Mouse (Mus musculus): ENCODE measurements around the gene Kdm2b. TPM values are rescaled to one million over a fixed set of nuclear protein-coding genes. Genes with fewer than 3 reads are reported as not detected.

Gene Kdm2b
- total RNA-seq, 1 experiment: 68.6 TPM

DNA sequence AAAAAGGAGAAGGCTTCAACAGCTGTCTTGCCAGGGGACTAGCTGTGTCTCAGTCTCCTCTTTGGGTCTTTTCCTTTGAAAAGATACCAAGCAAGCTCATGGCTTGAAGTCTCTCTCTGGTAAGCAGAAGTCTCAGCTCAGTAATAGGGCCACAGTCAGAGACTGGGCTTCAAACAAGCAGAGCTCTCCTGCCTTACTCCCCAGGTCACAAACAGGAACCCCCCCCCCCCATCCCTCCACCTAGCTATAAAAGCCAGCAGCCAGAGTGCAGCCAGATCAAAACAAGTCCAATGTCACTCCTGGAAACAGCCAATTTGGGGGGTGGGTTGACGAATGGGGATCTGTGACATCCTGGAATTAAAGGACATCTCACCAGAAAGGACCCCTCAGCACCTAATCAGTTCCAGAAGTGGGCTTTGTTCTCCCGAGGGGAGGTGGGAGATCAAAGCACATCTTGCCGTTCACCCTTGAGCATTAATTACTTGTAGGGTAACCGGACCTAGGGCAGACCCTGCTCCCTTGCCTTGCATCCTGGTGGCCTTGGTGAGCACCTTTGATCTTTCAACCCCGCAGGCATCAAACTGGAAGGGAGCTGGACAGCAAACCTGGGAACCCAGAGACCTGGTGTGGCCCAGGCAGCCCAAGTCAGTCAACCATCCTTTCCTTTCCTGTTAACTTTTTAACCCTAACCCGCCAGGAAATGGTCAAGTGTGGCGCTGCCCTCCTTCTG, 71.5 kb downstream of the Kdm2b start:
- H3K4me1 ChIP-seq (ENCODE audit: control insufficient read depth in 2 of 2, insufficient read depth in 2 of 2, low read length in 2 of 2, poor library complexity in 1 of 2): peaks cover 5 to 15% of the 10 kb centered on the region in 2 experiments; a peak in 3 of 4 replicates
- no peaks in the 10 kb centered on the region for H3K9me3 ChIP-seq (ENCODE audit: control insufficient read depth, insufficient read depth, low read depth, low read length)
- peak; percentile 33 for DNase-seq (ENCODE audit: low read depth, low spot score)
- no peak for TF ChIP-seq ZC3H11A (IDR thresholded peaks at IDR 0.05; ENCODE audit: borderline replicate concordance, low read depth, low read length)
- TF ChIP-seq CHD2 (IDR thresholded peaks at IDR 0.05; ENCODE audit: low read depth, low read length): no peak
- TF ChIP-seq HCFC1 (IDR thresholded peaks at IDR 0.05; ENCODE audit: borderline replicate concordance, insufficient read depth, low read length): no peak
- TF ChIP-seq MAFK (IDR thresholded peaks at IDR 0.05; ENCODE audit: insufficient read depth, low read depth, low read length): no peak
- no peak for TF ChIP-seq ZNF384 (IDR thresholded peaks at IDR 0.05; ENCODE audit: low read depth, low read length)
- H3K36me3 ChIP-seq (ENCODE audit: control insufficient read depth, insufficient read depth, low read length, poor library complexity, severe bottlenecking): peaks cover 11% of the 10 kb centered on the region
- H3K27ac ChIP-seq (ENCODE audit: insufficient read depth, low read depth, low read length, poor library complexity, severe bottlenecking): no peak overlapping the region
- no peak overlapping the region for H3K4me3 ChIP-seq (ENCODE audit: insufficient read depth in 1 of 2, low read depth in 1 of 2, low read length in 2 of 2, poor library complexity in 1 of 2, severe bottlenecking in 1 of 2)
- in situ Hi-C loops (cut with MboI; ENCODE audit: low sequenced_read_pairs in 2 of 2, unreplicated experiment in 2 of 2): no loop called here
- H3K9ac ChIP-seq (ENCODE audit: insufficient read depth, low read depth, low read length, poor library complexity, severe bottlenecking): 0 out of 2 replicates have a peak overlapping the region, but pooled peaks have one; percentile 47

- Histone ChIP-seq H3K9ac (ENCODE audit: insufficient read depth, low read depth, low read length, poor library complexity, severe bottlenecking) (no peak overlapping the region), H3K36me3 (ENCODE audit: control insufficient read depth, insufficient read depth, low read length, poor library complexity, severe bottlenecking) (peaks cover 11% of the 10 kb centered on the region), H3K4me3 (ENCODE audit: insufficient read depth in 1 of 2, low read depth in 1 of 2, low read length in 2 of 2, poor library complexity in 1 of 2, severe bottlenecking in 1 of 2) (no peak overlapping the region), H3K9me3 (ENCODE audit: control insufficient read depth, insufficient read depth, low read depth, low read length) (no peaks in the 10 kb centered on the region), H3K4me1 (ENCODE audit: control insufficient read depth in 2 of 2, insufficient read depth in 2 of 2, low read length in 2 of 2, poor library complexity in 1 of 2) (peaks cover 3 to 11% of the 10 kb centered on the region in 2 experiments; a peak in 3 of 4 replicates), H3K27ac (ENCODE audit: insufficient read depth, low read depth, low read length, poor library complexity, severe bottlenecking) (no peak overlapping the region)
- in situ Hi-C loops (cut with MboI; ENCODE audit: low sequenced_read_pairs in 2 of 2, unreplicated experiment in 2 of 2): no loop called here
- TF ChIP-seq ZC3H11A (IDR thresholded peaks at IDR 0.05; ENCODE audit: borderline replicate concordance, low read depth, low read length) (no peak), MAFK (IDR thresholded peaks at IDR 0.05; ENCODE audit: insufficient read depth, low read depth, low read length) (no peak), ZNF384 (IDR thresholded peaks at IDR 0.05; ENCODE audit: low read depth, low read length) (no peak), HCFC1 (IDR thresholded peaks at IDR 0.05; ENCODE audit: borderline replicate concordance, insufficient read depth, low read length) (no peak)
- DNase-seq (ENCODE audit: low read depth, low spot score): no peak
Observed at GRCm38 (mm10) chr5:122916147-122916546, 73.5 kb downstream of the Kdm2b start.

GRCm38 (mm10) chr5:122912863-122913262, 76.8 kb downstream of the Kdm2b start:
- TF ChIP-seq ZC3H11A (IDR thresholded peaks at IDR 0.05; ENCODE audit: borderline replicate concordance, low read depth, low read length) (no peak), CHD2 (IDR thresholded peaks at IDR 0.05; ENCODE audit: low read depth, low read length) (no peak), ZNF384 (IDR thresholded peaks at IDR 0.05; ENCODE audit: low read depth, low read length) (no peak), MAFK (IDR thresholded peaks at IDR 0.05; ENCODE audit: insufficient read depth, low read depth, low read length) (no peak), HCFC1 (IDR thresholded peaks at IDR 0.05; ENCODE audit: borderline replicate concordance, insufficient read depth, low read length) (no peak)
- in situ Hi-C loops (cut with MboI; ENCODE audit: low sequenced_read_pairs in 2 of 2, unreplicated experiment in 2 of 2): no loop called here
- no peaks in the 10 kb centered on the region for H3K9me3 ChIP-seq (ENCODE audit: control insufficient read depth, insufficient read depth, low read depth, low read length)

DNA sequence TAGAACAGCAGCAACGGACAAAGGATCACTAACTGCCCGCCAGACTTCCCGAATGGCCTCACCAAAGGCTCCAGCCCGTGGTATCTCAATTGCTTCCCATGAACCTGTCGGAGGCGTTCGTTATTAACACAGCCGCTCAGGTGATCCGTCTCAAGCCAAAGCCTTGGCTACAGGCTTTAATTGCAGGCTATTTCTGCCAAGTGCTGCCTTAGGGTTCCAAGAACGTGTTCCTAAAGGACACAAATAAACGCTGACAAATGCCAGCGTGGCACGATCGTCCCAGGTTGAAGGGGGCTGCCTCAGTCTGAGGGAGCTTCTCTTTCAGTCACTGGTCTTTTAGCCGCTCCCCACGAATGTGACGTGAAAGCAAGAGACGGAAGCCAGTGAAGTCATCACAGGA, 80.1 kb downstream of the Kdm2b start:
- Histone ChIP-seq H3K36me3 (ENCODE audit: control insufficient read depth, insufficient read depth, low read length, poor library complexity, severe bottlenecking) (peaks cover 4% of the 10 kb centered on the region; the same call in 1 of the 2 replicates), H3K9ac (ENCODE audit: insufficient read depth, low read depth, low read length, poor library complexity, severe bottlenecking) (peak overlapping the region; percentile 39; the same call in 1 of the 2 replicates), H3K9me3 (ENCODE audit: control insufficient read depth, insufficient read depth, low read depth, low read length) (no peaks in the 10 kb centered on the region), H3K27ac (ENCODE audit: insufficient read depth, low read depth, low read length, poor library complexity, severe bottlenecking) (no peak overlapping the region), H3K4me1 (ENCODE audit: control insufficient read depth in 2 of 2, insufficient read depth in 2 of 2, low read length in 2 of 2, poor library complexity in 1 of 2) (peaks cover 0 to 7% of the 10 kb centered on the region in 2 experiments; a peak in 2 of 4 replicates), H3K4me3 (ENCODE audit: insufficient read depth in 1 of 2, low read depth in 1 of 2, low read length in 2 of 2, poor library complexity in 1 of 2, severe bottlenecking in 1 of 2) (no peak overlapping the region)
- no peak for DNase-seq (ENCODE audit: low read depth, low spot score)
- no peak for TF ChIP-seq ZC3H11A (IDR thresholded peaks at IDR 0.05; ENCODE audit: borderline replicate concordance, low read depth, low read length)
- TF ChIP-seq ZNF384 (IDR thresholded peaks at IDR 0.05; ENCODE audit: low read depth, low read length): no peak
- TF ChIP-seq CHD2 (IDR thresholded peaks at IDR 0.05; ENCODE audit: low read depth, low read length): no peak
- no peak for TF ChIP-seq HCFC1 (IDR thresholded peaks at IDR 0.05; ENCODE audit: borderline replicate concordance, insufficient read depth, low read length)
- TF ChIP-seq MAFK (IDR thresholded peaks at IDR 0.05; ENCODE audit: insufficient read depth, low read depth, low read length): no peak
- in situ Hi-C loops (cut with MboI; ENCODE audit: low sequenced_read_pairs in 2 of 2, unreplicated experiment in 2 of 2): no loop called here

More at GRCm38 (mm10) chr5:122912863-122913262, 76.8 kb downstream of the Kdm2b start:
- peaks cover 0 to 7% of the 10 kb centered on the region in 2 experiments; a peak in 2 of 4 replicates for H3K4me1 ChIP-seq (ENCODE audit: control insufficient read depth in 2 of 2, insufficient read depth in 2 of 2, low read length in 2 of 2, poor library complexity in 1 of 2)
- DNase-seq (ENCODE audit: low read depth, low spot score): peak; percentile 51
- H3K9ac ChIP-seq (ENCODE audit: insufficient read depth, low read depth, low read length, poor library complexity, severe bottlenecking): no peak overlapping the region
- H3K27ac ChIP-seq (ENCODE audit: insufficient read depth, low read depth, low read length, poor library complexity, severe bottlenecking): no peak overlapping the region
- peaks cover 11% of the 10 kb centered on the region for H3K36me3 ChIP-seq (ENCODE audit: control insufficient read depth, insufficient read depth, low read length, poor library complexity, severe bottlenecking)
- H3K4me3 ChIP-seq (ENCODE audit: insufficient read depth in 1 of 2, low read depth in 1 of 2, low read length in 2 of 2, poor library complexity in 1 of 2, severe bottlenecking in 1 of 2): no peak overlapping the region
